Mouse (Mus musculus): ENCODE results near the gene Cend1. TPM values are rescaled to one million over a fixed set of nuclear protein-coding genes. Genes with fewer than 3 reads are reported as not detected.

Gene Cend1
- polyA plus RNA-seq (2012; rRNA removed) = 2.0 and 2.2 TPM in 2 replicates

GRCm38 (mm10) chr7:141429310-141429709 lies at the start of gene Cend1:
Gene Cend1, minus strand, starts transcription at chr7:141429491.

GRCm38 (mm10) chr7:141475011-141475804 lies 45.9 kb upstream of the Cend1 start, which contains the start of the genes Polr2l and Tspan4:
Gene Polr2l, minus strand, starts transcription at chr7:141475132.
Gene Tspan4, plus strand, starts transcription at chr7:141475240.

GRCm38 (mm10) chr7:141467230-141468030 lies 38.1 kb upstream of the Cend1 start, which contains the start of gene Cd151:
Gene Cd151, plus strand, starts transcription at chr7:141467392.

GRCm38 (mm10) chr7:141460391-141461113 lies 31.3 kb upstream of the Cend1 start, which contains the start of gene Cracr2b:
Gene Cracr2b, plus strand, starts transcription at chr7:141461094.

GRCm38 (mm10) chr7:141454967-141455551 lies 25.8 kb upstream of the Cend1 start, which contains the start of gene Pnpla2:
Gene Pnpla2, plus strand, starts transcription at chr7:141455198.

GRCm38 (mm10) chr7:141447110-141447991 lies 18.1 kb upstream of the Cend1 start, which contains the start of gene Rplp2:
Gene Rplp2, plus strand, starts transcription at chr7:141447370.

GRCm38 (mm10) chr7:141443828-141444237 lies 14.5 kb upstream of the Cend1 start, which contains the start of gene Pidd1:
Gene Pidd1, minus strand, starts transcription at chr7:141444025.

GRCm38 (mm10) chr7:141437178-141438120 lies 8.2 kb upstream of the Cend1 start, which contains the start of gene Slc25a22:
Gene Slc25a22, minus strand, starts transcription at chr7:141437892.

GRCm38 (mm10) chr7:141413809-141414584 lies 15.3 kb downstream of the Cend1 start, which contains the start of gene Gatd1:
Gene Gatd1, minus strand, starts transcription at chr7:141414136.

GRCm38 (mm10) chr7:141391625-141392551 lies 37.4 kb downstream of the Cend1 start, which contains the start of gene Taldo1:
Gene Taldo1, plus strand, starts transcription at chr7:141392199.

Other genes starting within 250 kb of the Cend1 start
- gene Hras, start 235.5 kb downstream of the Cend1 start, polyA plus RNA-seq (2012; rRNA removed) = 86.0 and 86.1 TPM in 2 replicates
- 11.4 and 11.6 TPM in 2 replicates for gene Lrrc56, start 235.3 kb downstream of the Cend1 start, polyA plus RNA-seq (2012; rRNA removed)
- gene Lmntd2, start 215.4 kb downstream of the Cend1 start, polyA plus RNA-seq (2012; rRNA removed) = 11.8 and 12.9 TPM in 2 replicates
- gene Rassf7, start 213.6 kb downstream of the Cend1 start, polyA plus RNA-seq (2012; rRNA removed) = 224 and 235 TPM in 2 replicates
- 20.1 and 28.0 TPM in 2 replicates for gene Phrf1, start 200.7 kb downstream of the Cend1 start, polyA plus RNA-seq (2012; rRNA removed)
- 200 and 285 TPM in 2 replicates for gene Irf7, start 163.0 kb downstream of the Cend1 start, polyA plus RNA-seq (2012; rRNA removed)
- 405 and 478 TPM in 2 replicates for gene Cdhr5, start 152.7 kb downstream of the Cend1 start, polyA plus RNA-seq (2012; rRNA removed)
- 105 and 193 TPM in 2 replicates for gene Sct, start 150.4 kb downstream of the Cend1 start, polyA plus RNA-seq (2012; rRNA removed)
- gene Drd4, start 137.5 kb downstream of the Cend1 start, polyA plus RNA-seq (2012; rRNA removed) = 0.13 and 0.29 TPM in 2 replicates
- gene Deaf1, start 101.8 kb downstream of the Cend1 start, polyA plus RNA-seq (2012; rRNA removed) = 21.1 and 26.0 TPM in 2 replicates
- 22.3 and 31.1 TPM in 2 replicates for gene Tmem80, start 101.8 kb downstream of the Cend1 start, polyA plus RNA-seq (2012; rRNA removed)
- 257 and 334 TPM in 2 replicates for gene Eps8l2, start 90.6 kb downstream of the Cend1 start, polyA plus RNA-seq (2012; rRNA removed)
- gene Taldo1, start 37.3 kb downstream of the Cend1 start, polyA plus RNA-seq (2012; rRNA removed) = 262 and 282 TPM in 2 replicates
- 61.5 and 75.6 TPM in 2 replicates for gene Gatd1, start 15.4 kb downstream of the Cend1 start, polyA plus RNA-seq (2012; rRNA removed)
- 65.1 and 72.7 TPM in 2 replicates for gene Slc25a22, start 8.4 kb upstream of the Cend1 start, polyA plus RNA-seq (2012; rRNA removed)
- 11.9 and 14.2 TPM in 2 replicates for gene Pidd1, start 14.5 kb upstream of the Cend1 start, polyA plus RNA-seq (2012; rRNA removed)
- gene Rplp2, start 17.9 kb upstream of the Cend1 start, polyA plus RNA-seq (2012; rRNA removed) = 439 and 527 TPM in 2 replicates
- gene Pnpla2, start 25.7 kb upstream of the Cend1 start, polyA plus RNA-seq (2012; rRNA removed) = 212 and 220 TPM in 2 replicates
- 147 and 153 TPM in 2 replicates for gene Cracr2b, start 31.6 kb upstream of the Cend1 start, polyA plus RNA-seq (2012; rRNA removed)
- gene Cd151, start 37.9 kb upstream of the Cend1 start, polyA plus RNA-seq (2012; rRNA removed) = 370 and 431 TPM in 2 replicates
- 27.1 and 30.2 TPM in 2 replicates for gene Polr2l, start 45.6 kb upstream of the Cend1 start, polyA plus RNA-seq (2012; rRNA removed)
- gene Tspan4, start 45.7 kb upstream of the Cend1 start, polyA plus RNA-seq (2012; rRNA removed) = 30.1 and 34.6 TPM in 2 replicates
- gene Chid1, start 110.4 kb upstream of the Cend1 start, polyA plus RNA-seq (2012; rRNA removed) = 37.4 and 44.9 TPM in 2 replicates
- 38.8 and 43.3 TPM in 2 replicates for gene Ap2a2, start 132.7 kb upstream of the Cend1 start, polyA plus RNA-seq (2012; rRNA removed)
- 0.14 and 0.29 TPM in 2 replicates for gene Muc6, start 225.8 kb upstream of the Cend1 start, polyA plus RNA-seq (2012; rRNA removed)

Data from colon, adult 2 months (tissue).